Mouse (Mus musculus) heart, adult 9 months (tissue): ENCODE measurements around the gene Hip1.

ENCODE experiments used
- DNase-seq, 2 experiments: peaks; one replicate each; pipeline ENCODE4 v3.0.0; 2022; ENCODE audit warnings: low spot score in 2 of 2

The Hip1 gene

DNA sequence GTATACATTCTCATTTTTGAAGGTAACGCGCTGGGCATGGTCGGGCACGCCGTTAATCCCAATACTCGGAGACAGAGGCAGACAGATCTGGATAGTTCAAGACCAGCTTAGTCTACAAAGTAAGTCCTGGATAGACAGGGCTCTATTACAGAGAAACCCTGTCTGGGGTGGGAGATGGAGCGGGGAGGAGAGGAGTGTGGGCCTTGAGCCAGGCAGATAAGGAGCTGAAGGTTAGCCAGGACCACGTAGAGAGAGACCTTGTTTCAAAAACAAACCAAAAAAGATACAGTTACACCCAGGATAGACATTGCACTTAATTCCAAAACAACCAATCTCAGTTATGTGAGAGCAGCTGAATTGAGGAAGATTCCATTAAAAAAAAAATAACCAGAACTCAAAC is 99.2 kb downstream of the Hip1 start:
- DNase-seq = no peak

DNA sequence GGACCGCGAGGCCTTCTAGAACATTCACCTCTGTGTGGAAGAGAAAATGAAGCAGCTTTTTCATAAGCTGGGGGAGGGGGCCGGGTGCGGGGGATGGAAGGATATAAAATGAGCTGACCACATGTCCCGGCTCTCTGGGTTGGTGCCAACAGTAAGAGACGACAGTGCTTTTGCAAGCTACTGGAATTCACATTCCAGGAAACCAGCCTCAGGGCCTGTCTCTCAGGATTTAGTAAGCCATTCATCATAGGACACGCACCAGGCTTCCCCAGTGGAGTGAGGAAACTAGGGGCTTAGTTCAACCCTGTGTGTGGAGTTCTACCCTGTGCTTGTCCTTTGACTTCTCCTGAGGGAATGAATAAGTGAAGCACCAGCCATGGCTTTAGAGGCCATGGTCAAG is 102.5 kb downstream of the Hip1 start:
- DNase-seq = no peak

DNA sequence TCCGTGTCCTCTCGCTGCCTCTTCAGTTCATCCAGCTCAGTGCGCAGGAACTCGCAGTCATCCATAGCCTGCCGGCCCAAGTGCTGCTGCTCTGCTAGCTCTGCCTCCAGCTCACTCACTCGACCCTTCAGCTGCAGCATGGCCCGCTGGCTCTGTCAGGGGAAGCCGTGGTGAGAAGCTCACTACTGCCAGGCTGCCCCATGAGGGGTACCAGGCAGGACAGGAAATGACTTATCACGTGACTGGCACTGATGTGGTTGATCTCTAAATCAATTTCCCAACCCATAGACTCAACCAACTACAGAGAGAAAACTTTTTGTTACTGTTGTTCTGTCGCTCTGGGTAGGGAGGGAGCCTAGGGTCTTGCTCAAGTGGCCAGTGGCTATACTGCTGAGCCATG is 109.9 kb downstream of the Hip1 start:
- DNase-seq = no peak

DNA sequence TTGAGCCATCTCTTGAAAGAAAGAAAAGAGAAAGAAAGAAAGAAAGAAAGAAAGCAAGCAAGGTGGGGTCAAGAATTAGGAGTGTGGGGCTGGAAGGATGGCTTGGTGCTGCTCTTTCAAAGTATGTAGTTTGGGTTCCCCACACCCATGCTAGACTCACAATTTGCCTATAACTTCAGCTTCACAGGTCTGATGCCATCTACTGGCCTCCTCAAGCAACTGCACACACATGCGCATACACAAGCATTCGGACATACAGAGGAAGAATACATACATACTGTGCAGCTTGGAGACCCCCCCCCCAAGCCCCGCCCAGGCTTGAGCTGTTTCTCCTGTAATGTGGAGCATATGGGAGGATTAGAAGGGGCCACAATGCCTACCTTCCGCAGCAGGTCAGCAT is 111.1 kb downstream of the Hip1 start:
- DNase-seq = no peak

DNA sequence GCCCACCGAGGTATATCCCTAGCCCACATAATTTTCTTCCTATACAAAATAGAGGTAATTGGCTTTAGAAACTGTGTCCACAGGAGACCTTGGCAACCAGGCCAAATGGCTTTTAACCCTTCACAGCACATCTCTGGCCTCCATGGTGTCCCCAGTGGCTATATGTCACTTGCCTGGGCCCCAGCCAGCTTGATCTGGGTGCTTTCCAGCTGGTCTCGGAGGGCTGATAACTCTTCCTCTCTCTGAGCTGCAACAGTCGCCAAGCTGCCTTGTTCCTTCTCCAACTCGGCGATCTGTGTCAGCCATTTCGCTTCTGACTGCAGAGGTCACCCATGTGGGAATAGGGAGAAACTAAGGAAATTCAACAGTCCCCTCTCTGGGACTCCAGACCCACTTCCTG is 113.8 kb downstream of the Hip1 start:
- DNase-seq = no peak

DNA sequence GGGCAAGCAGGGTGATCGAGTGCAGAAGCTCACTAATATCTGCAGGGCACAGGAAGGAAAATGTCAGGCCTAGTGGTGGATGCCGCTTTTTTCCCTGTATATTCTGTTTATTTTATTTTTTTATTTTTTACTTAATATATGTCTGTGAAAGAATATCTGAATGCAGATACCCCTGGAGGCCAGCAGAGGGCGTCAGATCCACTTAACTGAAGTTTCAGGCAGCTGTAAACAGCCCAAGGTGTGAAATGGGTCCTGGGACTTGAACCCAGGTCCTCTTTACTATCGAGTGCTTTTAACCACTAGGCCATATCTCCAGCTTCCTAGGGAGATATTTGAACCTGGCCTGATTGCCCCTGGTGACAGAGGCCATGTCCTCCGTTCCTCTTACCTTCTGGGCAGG is 116.1 kb downstream of the Hip1 start:
- DNase-seq = no peak

DNA sequence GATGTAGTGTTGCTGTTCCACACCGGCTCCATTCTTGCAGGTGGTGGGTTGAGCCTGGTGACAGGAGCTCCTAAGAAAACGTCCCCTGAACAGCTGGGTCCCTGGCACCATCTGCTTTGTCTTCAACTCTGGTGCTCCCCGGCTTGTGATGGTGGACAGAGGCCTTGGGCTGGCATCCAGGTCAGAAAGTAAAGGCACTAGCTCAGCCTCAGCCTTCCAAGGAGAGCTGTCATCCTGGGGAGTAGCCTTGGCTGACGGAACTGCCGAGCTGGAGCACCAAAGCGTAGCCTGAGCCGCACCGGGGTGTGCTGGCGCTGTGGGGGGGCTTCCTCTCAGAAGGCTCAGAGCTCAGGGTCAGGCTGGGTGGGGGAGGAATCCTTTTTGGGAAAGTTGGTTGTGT is 134.7 kb downstream of the Hip1 start:
- no peak for DNase-seq

DNA sequence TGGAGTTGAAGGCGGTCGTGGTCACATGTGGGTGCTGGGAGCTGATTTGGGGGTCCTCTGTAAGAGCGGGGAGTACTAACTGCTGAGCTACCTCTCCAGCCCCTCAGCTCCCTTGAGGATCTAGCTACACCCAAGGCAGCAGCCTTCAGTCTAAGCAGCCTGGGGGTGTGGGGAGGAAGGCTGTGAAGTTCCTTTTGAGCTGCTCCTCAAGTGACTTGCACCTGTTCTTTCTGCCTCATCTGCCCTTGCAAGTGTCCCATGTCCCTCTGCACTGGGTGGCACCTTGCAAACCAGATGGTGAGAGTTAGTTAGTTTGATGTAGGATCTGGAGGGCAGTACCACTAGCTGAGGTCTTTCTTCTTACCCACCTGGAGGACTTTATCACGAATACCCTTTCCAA is 136.8 kb downstream of the Hip1 start:
- DNase-seq = no peak

DNA sequence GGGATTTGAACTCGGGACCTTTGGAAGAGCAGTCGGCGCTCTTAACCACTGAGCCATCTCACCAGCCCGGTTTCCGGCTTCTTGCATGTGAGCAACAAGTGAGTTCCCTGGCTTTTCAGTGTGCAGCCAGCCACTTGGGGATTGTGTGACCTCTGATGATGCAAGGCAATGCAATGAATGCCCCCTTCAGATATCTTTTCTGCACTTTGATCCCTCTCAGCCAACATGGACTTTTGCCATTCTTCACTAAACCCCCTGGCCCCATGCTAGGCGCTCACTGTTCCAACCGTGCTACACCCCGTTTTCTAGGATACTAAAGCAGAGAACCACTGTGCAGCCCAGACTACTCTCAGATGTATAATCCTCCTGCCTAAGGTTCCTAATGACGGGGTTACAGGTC is 139.5 kb downstream of the Hip1 start:
- no peak for DNase-seq

DNA sequence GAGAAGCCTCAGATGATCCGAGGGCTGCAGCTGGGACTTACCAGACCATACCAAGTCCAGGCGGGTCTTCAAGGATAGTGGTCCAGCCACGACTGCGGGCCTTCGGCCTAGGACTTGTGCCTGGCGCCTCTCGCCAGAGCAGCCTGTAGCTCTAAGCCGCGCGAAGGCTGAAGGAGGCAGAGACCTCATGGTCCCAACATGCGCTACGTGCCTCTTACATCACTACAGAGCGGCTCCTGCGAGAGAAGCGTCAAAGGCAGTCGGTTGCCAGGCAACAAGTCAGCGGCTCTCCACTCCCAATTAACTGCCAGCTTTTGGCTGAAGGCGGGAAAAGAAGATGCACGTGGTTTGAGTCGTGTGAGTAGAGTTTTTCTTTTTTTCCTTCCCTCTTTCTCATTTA is 140.3 kb downstream of the Hip1 start:
- DNase-seq = no peak

DNA sequence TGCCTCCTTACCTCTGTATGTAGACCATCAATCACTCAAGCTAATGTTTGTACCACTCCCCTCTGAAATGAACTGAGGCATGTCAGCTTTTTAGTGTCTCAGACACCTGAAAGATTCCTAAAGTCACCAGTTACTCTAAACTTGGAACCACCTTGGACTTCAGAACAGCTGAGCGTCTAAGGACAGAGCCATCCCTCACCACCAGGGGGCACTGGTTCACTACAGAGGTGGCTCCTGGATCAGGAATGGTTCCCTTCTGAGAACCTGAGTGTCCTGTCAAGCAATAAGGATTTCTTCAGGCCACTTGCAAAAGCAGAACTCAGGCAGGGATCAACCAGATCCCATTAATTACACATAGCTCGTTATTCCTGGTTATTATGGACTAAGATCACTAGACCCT is 144.7 kb downstream of the Hip1 start:
- DNase-seq = peak in 1 of 2 experiments; percentile 68

DNA sequence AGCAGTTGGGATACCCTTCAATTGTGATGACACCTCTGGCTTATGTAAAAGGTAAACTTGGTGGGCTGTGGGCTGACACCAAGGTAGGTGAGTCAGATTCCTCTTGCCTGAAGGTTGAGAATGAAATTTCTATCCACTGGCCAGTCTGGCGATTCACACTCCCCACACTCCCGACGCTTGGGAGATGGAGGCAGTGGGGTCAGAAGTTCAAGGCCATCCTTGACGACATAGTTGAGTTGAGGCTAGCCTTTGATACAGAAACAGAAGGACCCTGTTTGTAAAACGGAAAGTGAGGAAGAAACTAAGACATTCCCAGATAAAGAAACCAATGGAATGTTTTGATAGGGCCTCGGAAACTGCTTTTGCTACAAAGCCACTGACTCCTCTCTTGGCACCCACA is 145.5 kb downstream of the Hip1 start:
- no peak for DNase-seq

DNA sequence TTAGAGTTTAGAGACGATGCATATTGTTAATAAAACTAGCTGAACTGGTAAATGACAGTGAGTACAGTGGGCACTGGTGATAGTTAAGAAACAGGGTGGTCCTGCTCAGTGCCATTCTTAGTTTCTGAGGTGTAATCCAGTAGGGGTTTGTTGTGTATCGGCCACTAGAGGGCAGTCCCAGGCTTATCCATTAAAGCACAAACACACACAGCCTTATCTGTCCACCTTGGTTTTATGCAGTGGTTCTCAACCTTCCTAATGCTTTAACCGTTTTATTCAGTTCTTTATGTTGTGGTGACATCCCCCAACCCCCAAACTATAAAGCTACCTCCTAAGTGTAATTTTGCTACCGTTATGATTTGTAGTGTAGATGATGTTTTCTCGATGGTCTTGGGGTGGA is 149.1 kb downstream of the Hip1 start:
- no peak for DNase-seq

DNA sequence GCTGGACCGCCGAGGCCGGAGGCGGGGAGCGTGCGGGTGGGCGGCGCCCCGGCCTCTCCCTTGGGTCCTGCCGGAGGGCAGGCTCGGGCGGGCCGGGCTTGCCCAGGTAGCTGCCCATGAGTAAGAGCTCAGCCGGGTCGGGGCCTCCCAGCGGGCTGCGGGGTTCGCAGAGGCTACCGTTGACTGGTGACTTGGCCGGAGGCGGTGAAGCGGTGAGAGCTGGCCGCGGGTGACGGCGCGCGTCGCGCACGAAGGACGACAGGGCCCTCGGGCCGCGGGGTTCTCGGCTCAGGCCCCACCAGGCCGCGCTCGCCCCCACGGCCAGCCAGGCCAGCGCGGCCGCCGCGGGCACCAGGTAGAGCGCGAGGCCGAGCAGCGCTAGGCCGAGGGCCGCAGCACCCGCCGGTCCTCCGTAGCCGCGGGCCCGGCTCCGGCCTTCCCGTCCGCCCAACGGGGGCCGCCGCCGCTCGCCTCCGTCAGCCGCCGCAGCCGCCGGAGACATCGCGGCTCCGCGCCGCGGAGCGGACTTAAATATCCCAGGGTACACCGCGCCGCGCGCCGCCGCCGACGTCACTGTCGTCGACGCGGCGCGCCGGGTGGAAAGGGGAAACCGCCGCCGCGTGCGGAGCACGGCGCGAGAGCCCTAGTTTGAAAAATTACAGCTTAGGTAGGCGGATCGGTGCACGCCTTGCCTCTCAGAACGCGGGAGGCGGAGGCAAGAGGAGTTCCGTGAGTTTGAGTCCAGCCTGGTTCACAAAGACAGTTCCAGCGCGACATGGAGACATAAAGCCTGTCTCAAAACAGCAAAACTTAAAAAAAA is 150.7 kb downstream of the Hip1 start, which contains the start of gene Pom121:
Gene Pom121, minus strand, starts transcription at position 543 of the 820 bp plus-strand sequence.
- peak; percentile 59 to 77 for DNase-seq

DNA sequence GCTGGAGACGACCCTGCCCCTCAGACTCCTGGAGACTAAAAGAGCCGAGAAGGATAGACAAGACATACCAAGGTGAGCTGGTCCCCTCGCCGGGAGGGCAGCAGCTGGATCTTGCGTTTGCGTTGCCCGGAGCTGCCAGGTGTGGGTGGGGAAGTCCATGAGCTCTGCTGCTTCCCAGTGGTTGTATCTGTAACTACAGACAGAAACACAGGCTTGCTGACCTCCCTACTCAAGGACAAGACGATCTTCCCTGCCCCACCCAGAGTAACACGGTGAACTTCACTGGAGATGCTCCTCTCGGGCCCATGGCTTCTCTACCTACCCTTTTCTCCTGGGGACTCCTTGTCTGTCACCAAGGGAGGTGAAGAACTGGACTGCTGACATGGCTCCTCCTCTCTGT is 161.1 kb downstream of the Hip1 start:
- DNase-seq = no peak

DNA sequence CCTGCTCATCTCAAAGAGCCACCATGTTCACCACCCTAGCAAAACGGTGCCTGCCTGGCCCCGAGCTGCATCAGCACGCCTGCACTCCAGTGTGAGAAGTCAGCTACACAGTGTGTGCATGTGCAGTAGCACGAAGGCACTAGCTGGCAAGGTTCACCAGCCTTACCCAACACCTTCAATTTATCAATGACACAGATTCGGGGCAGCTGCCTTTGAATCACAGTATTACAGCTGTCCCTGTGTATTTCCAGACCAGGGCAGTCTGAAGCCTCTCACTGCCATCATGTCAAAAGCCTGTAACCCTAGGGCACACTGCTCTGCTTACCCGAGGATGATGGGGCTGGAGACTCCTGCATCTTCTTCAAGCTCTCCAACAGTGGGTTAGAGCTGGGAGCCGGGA is 162.2 kb downstream of the Hip1 start:
- no peak for DNase-seq

DNA sequence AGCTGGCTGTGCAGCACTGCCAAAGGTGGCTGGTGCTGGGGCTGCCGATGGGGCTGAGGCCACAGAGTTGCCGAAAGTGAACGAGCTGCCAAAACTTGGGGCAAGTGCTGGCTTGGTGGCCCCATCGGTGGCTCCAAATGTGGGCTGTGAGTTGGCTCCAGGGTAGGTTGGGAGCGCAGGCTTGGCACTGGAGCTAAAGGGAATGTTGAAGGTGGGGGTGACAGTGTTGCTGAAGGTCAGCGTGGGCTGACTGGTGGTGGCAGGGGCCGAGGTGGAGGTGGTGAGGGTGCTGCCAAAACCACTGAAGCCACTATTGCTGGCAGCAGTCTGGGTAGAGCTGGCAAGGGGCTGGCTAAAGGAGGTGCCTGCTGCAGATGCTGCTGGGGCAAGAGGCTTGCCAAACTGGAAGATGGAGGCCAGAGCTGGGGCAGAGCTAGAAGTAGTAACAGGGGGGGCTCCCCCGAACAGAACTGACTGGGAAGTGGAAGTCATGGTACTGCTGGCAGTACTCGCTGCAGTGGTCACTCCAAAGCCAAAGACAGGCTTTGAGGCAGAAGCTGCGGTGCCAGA is 163.5 kb downstream of the Hip1 start:
- DNase-seq = peak; percentile 57 to 58

DNA sequence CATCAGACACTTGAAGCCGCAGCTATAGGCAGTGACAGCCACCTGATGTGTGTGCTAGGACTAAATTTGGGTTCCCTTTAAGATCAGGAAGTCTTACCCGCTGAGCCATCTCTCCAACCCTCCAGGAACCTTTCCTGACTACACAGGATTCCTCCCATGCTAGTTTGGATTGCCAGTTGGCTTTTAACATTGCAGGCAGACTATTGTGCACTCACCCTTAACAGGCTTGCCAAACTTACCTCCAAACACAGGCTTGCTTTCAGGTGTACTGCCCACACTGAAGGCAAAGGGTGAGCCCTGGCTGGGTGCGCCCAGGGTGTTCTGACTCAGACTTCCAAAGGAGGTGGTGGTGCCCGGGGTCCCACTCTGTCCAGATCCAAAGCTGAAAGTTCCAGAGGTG is 164.2 kb downstream of the Hip1 start:
- DNase-seq = no peak

DNA sequence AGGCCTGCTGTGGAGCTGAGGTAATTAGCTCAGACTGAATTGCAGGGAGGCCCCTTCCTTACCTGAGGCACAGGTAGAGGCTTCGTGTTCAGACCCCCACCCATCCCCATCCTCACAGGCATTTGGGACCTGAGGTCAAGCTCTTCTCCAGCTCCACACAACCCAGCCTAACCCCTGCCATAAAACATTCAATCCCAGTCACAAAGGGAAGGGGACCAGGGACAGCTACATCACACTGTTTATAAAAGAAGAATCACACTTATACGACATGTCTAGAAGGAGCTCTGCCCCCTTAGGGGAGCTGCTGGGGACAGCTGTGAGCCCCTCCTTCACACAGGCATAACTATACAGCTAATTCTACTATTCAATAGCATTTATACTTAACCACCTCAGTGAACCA is 168.6 kb downstream of the Hip1 start:
- DNase-seq = no peak

DNA sequence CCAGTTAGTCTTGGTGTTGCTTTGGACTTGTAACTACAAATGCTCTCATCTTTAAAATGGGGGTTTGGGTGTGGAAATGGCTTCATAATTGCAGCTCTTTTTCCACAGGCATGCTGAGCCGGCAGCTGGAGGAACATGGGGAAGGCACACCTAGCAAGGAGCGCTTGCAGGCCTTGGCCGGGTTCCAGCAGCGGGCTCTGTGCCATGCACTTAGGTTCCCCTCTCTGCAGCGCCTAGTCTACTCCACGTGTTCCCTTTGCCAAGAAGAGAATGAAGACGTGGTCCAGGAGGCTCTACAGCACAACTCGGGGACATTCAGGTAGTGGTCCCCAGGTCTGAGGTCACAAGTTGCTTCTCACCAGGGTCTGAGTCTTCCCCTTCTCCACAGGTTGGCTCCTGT is 169.8 kb downstream of the Hip1 start:
- DNase-seq = no peak

DNA sequence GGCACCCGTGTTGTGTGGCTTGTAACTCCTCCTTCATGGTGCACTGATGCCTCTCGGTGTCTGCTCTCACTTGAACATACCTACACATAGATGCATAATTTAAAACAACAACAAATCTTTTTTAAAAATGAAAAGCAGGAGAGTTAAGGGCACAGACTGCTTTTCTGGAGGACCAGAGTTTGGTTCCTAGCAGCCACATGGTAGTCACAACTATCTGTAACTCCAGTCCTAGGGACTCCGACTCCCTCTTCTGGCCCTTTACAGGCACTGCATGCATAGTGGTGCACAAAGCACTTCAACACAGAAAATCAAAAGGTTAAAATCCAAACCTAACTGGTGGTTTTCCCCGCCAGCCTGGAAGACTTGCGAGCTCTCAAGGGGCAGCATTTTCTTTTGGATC is 171.3 kb downstream of the Hip1 start:
- no peak for DNase-seq

DNA sequence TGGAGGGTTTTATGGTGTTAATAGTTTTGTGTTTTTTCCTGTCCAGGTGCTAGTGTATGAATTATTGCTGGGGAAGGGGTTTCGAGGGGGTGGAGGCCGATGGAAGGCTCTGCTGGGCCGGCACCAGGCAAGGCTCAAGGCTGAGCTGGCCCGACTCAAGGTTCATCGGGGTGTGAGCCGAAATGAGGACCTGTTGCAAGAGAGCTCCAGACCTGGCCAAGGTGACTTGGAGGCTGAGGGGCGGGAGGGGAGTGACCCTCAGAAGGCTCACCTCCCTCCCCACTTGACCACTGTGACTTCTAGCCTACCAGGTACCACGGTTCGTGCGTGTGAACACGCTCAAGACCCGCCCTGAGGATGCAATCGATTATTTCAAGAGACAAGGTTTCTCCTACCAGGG is 173.7 kb downstream of the Hip1 start:
- no peak for DNase-seq

DNA sequence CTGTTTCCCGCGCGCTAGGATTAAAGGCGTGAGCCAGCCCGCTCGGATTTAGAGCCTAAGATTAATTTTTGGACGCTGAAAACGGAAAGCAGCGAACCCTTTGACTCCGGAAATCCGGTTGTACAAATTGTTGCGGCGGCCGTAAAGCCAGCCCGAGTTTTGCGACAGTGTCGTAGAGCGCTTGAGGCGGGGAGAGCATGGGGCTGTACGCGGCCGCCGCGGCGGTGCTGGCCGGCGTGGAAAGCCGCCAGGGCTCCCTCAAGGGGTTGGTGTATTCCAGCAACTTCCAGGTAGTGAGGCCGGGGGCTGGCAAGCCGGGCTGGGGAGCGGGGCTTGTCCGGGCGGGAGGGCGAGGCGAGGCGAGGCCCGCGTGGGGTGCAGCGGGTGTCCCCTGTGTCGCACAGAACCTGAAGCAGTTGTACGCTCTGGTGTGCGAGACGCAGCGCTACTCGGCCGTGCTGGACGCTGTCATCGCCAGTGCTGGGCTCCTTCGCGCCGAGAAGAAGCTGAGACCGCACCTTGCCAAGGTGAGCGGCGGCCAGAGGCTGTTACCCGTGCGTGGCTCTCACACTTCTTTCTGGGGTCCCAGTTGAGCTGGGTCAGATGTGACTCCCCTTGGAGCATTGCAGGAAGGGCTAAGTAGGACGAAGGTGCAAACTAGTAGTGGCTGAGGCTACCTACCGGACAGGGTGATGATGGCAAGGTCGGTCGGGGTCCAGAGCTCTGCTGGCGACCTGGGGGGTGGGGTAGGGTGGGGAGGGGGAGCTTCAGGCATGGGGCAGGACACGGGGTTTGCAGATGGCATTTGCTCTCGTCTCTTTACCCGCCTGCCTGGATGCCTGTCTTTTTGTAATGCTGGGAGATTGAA is 174.9 kb downstream of the Hip1 start, which contains the start of gene Nsun5:
Gene Nsun5, plus strand, starts transcription at position 167 of the 868 bp plus-strand sequence.
- DNase-seq = peak; percentile 83 to 94
